Mouse (Mus musculus) left cerebral cortex, postnatal 14 days (tissue): ENCODE results near the gene B020031M17Rik. TPM values are rescaled to one million over a fixed set of nuclear protein-coding genes. Genes with fewer than 3 reads are reported as not detected.

Source experiments
- total RNA-seq, 2 experiments: library from RNA; stranded (reverse); gene quantifications; 2 replicates each; pipeline ENCODE4 v1.2.3; 2021

B020031M17Rik gene
- total RNA-seq, 2 experiments from 2014 or later, result not detected

Other genes with a start within 250 kb of the B020031M17Rik start
- gene Nim1k, start 194.9 kb downstream of the B020031M17Rik start, total RNA-seq, result 10 to 100 TPM; 13.2 to 14.8 TPM
- gene Zfp131, start 159.9 kb downstream of the B020031M17Rik start, total RNA-seq, result 10 to 100 TPM; 39.7 to 41.9 TPM
- gene AF067063, start 120.6 kb downstream of the B020031M17Rik start, total RNA-seq, result not detected
- not detected for gene D13Ertd608e, start 114.8 kb downstream of the B020031M17Rik start, total RNA-seq
- gene Tcstv1, start 56.0 kb downstream of the B020031M17Rik start, total RNA-seq, result not detected
- not detected for gene Gm21761, start 21.5 kb downstream of the B020031M17Rik start, total RNA-seq
- gene Gm36079, start 76.2 kb upstream of the B020031M17Rik start, total RNA-seq, result not detected
- not detected for gene Gm21188, start 101.4 kb upstream of the B020031M17Rik start, total RNA-seq
- gene Gm20767, start 189.4 kb upstream of the B020031M17Rik start, total RNA-seq, result not detected
- not detected for gene Gm21818, start 221.6 kb upstream of the B020031M17Rik start, total RNA-seq